Mouse (Mus musculus) hindbrain, embryonic 12.5 days (tissue): Measurements from ENCODE around the gene Fhit. TPM values are rescaled to one million over a fixed set of nuclear protein-coding genes. Genes with fewer than 3 reads are reported as not detected.

Experiments
- ATAC-seq: fragments of 200-750 bp; cut with Nextera tagmentation; 2 replicates; pipeline ENCODE4 v1.8.0; 2017; ENCODE audit warnings: moderate TSS enrichment; ENCODE audit not compliant: low FRiP score
- H3K27ac ChIP-seq: fragments of 300-500 bp; sonication (generic); 2 replicates; pipeline ENCODE4 v1.5.1; 2016; ENCODE audit warnings: mild to moderate bottlenecking
- H3K27me3 ChIP-seq: fragments of 300-500 bp; sonication (generic); 2 replicates; pipeline ENCODE4 v1.6.1; 2016; ENCODE audit warnings: mild to moderate bottlenecking
- H3K36me3 ChIP-seq: fragments of 300-500 bp; sonication (generic); 2 replicates; pipeline ENCODE4 v1.6.1; 2016; ENCODE audit warnings: mild to moderate bottlenecking
- H3K4me1 ChIP-seq: fragments of 300-500 bp; sonication (generic); 2 replicates; pipeline ENCODE4 v1.6.1; 2016
- H3K4me2 ChIP-seq: fragments of 300-500 bp; sonication (generic); replicated peaks from 2 replicates; pipeline ENCODE4 v1.6.1; 2016; ENCODE audit warnings: mild to moderate bottlenecking
- H3K4me3 ChIP-seq: fragments of 300-500 bp; sonication (generic); 2 replicates; pipeline ENCODE4 v1.5.1; 2016; ENCODE audit warnings: mild to moderate bottlenecking
- H3K9ac ChIP-seq: fragments of 300-500 bp; sonication (generic); 2 replicates; pipeline ENCODE4 v1.6.1; 2016; ENCODE audit warnings: mild to moderate bottlenecking, moderate library complexity
- H3K9me3 ChIP-seq: fragments of 300-500 bp; sonication (generic); replicated peaks from 2 replicates; pipeline ENCODE4 v1.6.1; 2016; ENCODE audit warnings: mild to moderate bottlenecking
- WGBS: fragments of 180-500 bp; shearing (Covaris S2); methylation state at CpG from one replicate; pipeline ENCODE4 v1.1.7; 2016; 5-methylcytosine and 5-hydroxymethylcytosine counted together
- polyA plus RNA-seq: library from polyadenylated mRNA; unstranded; fragments of >200 nt; fragmentation: Nextera tagmentation; extraction: Ambion mirVana; gene quantifications from 2 replicates; pipeline ENCODE4 v1.2.1, GENCODE M21; 2016

Fhit gene
- polyA plus RNA-seq, 1 experiment from 2014 or later: 5.5 TPM

DNA sequence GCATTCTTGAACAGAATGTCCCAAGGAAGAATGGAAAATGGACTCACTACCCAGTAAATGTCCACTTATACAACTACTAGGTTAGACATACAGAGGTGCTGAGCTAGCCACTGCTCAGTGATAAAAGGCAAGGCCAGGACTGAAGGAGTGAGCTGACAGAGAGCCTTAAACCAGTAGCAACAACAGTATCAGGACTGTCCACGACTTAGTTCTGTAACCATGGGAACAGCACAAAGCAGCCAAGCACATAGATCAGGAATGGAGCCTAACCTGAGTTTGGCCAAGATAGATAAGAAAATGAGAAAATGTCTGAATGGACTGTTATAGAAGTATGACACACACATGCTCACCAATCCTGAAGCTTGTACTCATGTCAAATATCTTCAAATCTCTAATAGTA is 279.1 kb downstream of the Fhit start:
- 43% methylated on average over 1 of the region's 1 CpGs for WGBS
- Histone ChIP-seq H3K36me3 (no peaks in the 10 kb centered on the region), H3K4me3 (no peak overlapping the region), H3K9me3 (no peaks in the 10 kb centered on the region), H3K4me1 (no peaks in the 10 kb centered on the region), H3K9ac (no peak overlapping the region), H3K27ac (no peak overlapping the region), H3K27me3 (no peaks in the 10 kb centered on the region), H3K4me2 (no peak overlapping the region)
- no peak for ATAC-seq

DNA sequence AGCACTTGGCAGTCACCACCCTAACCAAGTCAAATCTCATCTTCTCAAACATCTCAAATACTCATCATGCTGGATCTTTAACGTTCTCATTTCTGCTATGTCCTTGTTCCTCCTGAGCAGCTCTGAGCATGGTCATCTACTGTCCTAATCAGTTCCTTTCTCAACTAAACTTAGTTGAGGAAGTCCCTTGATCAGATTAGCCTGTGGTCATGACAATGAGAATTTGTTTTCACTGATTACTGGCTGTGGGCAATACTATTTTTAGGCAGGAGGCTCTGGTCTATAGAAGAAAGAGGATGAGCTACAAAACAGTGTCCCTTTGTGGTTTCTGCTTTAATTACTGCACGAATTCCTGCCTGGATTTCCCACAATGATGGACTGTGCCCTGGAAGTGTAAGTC is 281.1 kb downstream of the Fhit start:
- no peak overlapping the region for H3K9ac ChIP-seq
- H3K27ac ChIP-seq: no peak overlapping the region
- 80% methylated on average over 2 of the region's 2 CpGs for WGBS
- no peak for ATAC-seq
- H3K4me1 ChIP-seq: no peaks in the 10 kb centered on the region
- H3K4me3 ChIP-seq: no peak overlapping the region
- H3K27me3 ChIP-seq: no peaks in the 10 kb centered on the region
- no peaks in the 10 kb centered on the region for H3K9me3 ChIP-seq
- no peaks in the 10 kb centered on the region for H3K36me3 ChIP-seq
- H3K4me2 ChIP-seq: no peak overlapping the region

- Histone ChIP-seq H3K27ac (no peak overlapping the region), H3K9me3 (no peaks in the 10 kb centered on the region), H3K27me3 (no peaks in the 10 kb centered on the region), H3K9ac (no peak overlapping the region), H3K4me3 (no peak overlapping the region), H3K36me3 (no peaks in the 10 kb centered on the region), H3K4me2 (no peak overlapping the region), H3K4me1 (no peaks in the 10 kb centered on the region)
- no peak for ATAC-seq
- WGBS: 85% methylated on average over 3 of the region's 3 CpGs
Measured at GRCm38 (mm10) chr14:10874595-10875372, 287.1 kb downstream of the Fhit start.

GRCm38 (mm10) chr14:10857606-10858005 is 304.2 kb downstream of the Fhit start:
- H3K4me1 ChIP-seq: no peaks in the 10 kb centered on the region
- no peaks in the 10 kb centered on the region for H3K9me3 ChIP-seq
- WGBS: 79% methylated on average over 3 of the region's 3 CpGs
- no peak overlapping the region for H3K9ac ChIP-seq
- no peak overlapping the region for H3K4me3 ChIP-seq
- no peak overlapping the region for H3K4me2 ChIP-seq
- no peaks in the 10 kb centered on the region for H3K36me3 ChIP-seq
- no peak for ATAC-seq
- H3K27me3 ChIP-seq: no peaks in the 10 kb centered on the region
- H3K27ac ChIP-seq: no peak overlapping the region

DNA sequence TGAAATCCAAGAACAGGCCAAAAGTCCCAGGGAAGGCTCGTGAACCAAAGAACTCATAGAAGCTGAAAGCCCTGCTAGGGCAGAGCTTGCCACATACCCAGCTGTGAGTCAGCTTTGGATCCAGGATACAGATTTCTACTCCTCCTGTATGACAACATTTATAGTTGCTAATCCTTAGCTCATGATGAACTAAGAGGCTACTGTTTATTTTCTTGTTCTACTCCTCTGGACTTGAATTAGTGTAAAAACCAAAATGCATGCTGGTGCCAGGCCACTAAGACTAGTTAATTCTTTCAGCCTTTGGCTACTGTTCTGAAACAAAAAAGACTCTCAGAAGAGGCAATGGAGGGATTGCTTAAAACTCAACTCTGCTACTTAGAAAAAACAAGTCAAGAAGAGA is 309.9 kb downstream of the Fhit start:
- no peaks in the 10 kb centered on the region for H3K27me3 ChIP-seq
- 89% methylated on average over 1 of the region's 1 CpGs for WGBS
- ATAC-seq: no peak
- H3K4me1 ChIP-seq: no peaks in the 10 kb centered on the region
- no peak overlapping the region for H3K27ac ChIP-seq
- no peaks in the 10 kb centered on the region for H3K36me3 ChIP-seq
- no peaks in the 10 kb centered on the region for H3K9me3 ChIP-seq
- no peak overlapping the region for H3K4me2 ChIP-seq
- no peak overlapping the region for H3K9ac ChIP-seq
- no peak overlapping the region for H3K4me3 ChIP-seq

DNA sequence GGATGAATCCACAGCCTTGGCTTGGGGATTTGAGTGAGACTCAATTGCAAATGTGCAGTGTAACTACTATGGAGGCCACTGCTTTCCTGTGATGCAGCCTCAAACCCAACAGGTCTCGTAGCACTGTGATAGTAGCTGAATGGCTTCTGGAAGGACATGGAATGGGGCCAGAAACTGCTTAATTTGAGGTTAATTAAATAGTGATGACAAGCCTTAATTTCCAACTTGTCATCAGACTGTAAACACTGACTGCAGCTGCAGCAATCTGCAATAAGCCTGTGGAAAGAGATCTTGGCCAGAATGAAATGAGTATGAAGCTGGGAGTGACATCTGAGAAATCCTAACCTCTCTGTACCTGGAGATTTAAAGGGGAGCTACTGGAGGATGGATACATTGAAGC is 325.8 kb downstream of the Fhit start:
- 74% methylated on average over 1 of the region's 1 CpGs for WGBS
- ATAC-seq: no peak

GRCm38 (mm10) chr14:10824819-10825218 is 337.0 kb downstream of the Fhit start:
- no peak overlapping the region for H3K27ac ChIP-seq
- no peaks in the 10 kb centered on the region for H3K9me3 ChIP-seq
- no peaks in the 10 kb centered on the region for H3K27me3 ChIP-seq
- H3K36me3 ChIP-seq: no peaks in the 10 kb centered on the region
- no peak overlapping the region for H3K4me2 ChIP-seq
- 60% methylated on average over 4 of the region's 4 CpGs for WGBS
- ATAC-seq: no peak
- no peak overlapping the region for H3K9ac ChIP-seq
- H3K4me1 ChIP-seq: no peaks in the 10 kb centered on the region
- H3K4me3 ChIP-seq: no peak overlapping the region

More for the DNA sequence above, 325.8 kb downstream of the Fhit start:
- H3K9me3 ChIP-seq: no peaks in the 10 kb centered on the region
- H3K27ac ChIP-seq: no peak overlapping the region
- no peak overlapping the region for H3K9ac ChIP-seq
- no peak overlapping the region for H3K4me2 ChIP-seq
- no peak overlapping the region for H3K4me3 ChIP-seq
- H3K36me3 ChIP-seq: no peaks in the 10 kb centered on the region
- H3K4me1 ChIP-seq: no peaks in the 10 kb centered on the region
- H3K27me3 ChIP-seq: no peaks in the 10 kb centered on the region

DNA sequence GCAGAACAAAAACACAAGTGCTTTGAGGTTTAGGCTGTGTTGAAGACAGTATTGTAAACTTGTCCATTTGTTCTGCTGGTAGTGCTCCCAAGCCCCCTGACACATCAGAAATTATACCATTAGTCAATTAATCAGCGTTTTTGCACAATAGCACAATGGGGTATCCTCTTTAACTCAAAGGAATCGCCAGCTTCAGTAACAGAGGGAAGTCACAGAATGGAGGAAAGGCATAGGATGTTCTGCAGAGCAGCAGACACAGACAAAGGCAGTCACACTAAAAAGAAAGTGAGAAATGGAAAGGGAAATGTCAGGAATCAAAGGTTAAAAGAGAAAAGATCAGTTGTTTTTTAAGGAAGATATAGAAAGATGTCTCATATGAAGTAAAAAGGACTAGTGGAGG is 348.3 kb downstream of the Fhit start:
- Histone ChIP-seq H3K9ac (no peak overlapping the region), H3K9me3 (no peaks in the 10 kb centered on the region), H3K36me3 (no peaks in the 10 kb centered on the region), H3K4me1 (no peaks in the 10 kb centered on the region), H3K4me3 (no peak overlapping the region), H3K27ac (peak overlapping the region; percentile 7; the same call in 1 of the 2 replicates), H3K4me2 (no peak overlapping the region), H3K27me3 (no peaks in the 10 kb centered on the region)
- WGBS: 18% methylated on average over 2 of the region's 2 CpGs
- ATAC-seq: no peak

- Histone ChIP-seq H3K4me2 (no peak overlapping the region), H3K27ac (no peak overlapping the region), H3K36me3 (no peaks in the 10 kb centered on the region), H3K27me3 (no peaks in the 10 kb centered on the region), H3K9ac (no peak overlapping the region), H3K9me3 (no peaks in the 10 kb centered on the region), H3K4me1 (no peaks in the 10 kb centered on the region), H3K4me3 (no peak overlapping the region)
- ATAC-seq: no peak
- 85% methylated on average over 4 of the region's 4 CpGs for WGBS
Measured at GRCm38 (mm10) chr14:10798489-10799180, 363.2 kb downstream of the Fhit start.

DNA sequence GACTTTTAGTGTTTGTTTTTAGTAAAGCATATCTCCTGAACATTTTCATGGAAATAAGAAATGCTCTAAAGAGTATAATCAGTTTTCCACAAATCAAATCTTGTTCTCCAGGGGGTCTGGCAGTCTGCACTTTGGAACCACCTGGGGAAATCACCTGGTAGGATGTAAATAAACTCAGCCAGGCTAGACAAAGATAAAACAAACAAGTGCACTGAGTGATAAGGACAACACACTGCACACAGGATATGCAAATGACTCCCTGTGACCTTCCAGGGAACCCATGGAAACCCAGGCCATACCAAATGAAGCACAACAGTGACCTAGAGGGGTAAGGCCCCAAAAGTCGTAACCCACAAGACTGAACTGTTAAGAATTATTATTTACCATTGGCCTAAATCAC is 364.2 kb downstream of the Fhit start:
- H3K9me3 ChIP-seq: no peaks in the 10 kb centered on the region
- WGBS: 79% methylated on average over 1 of the region's 1 CpGs

DNA sequence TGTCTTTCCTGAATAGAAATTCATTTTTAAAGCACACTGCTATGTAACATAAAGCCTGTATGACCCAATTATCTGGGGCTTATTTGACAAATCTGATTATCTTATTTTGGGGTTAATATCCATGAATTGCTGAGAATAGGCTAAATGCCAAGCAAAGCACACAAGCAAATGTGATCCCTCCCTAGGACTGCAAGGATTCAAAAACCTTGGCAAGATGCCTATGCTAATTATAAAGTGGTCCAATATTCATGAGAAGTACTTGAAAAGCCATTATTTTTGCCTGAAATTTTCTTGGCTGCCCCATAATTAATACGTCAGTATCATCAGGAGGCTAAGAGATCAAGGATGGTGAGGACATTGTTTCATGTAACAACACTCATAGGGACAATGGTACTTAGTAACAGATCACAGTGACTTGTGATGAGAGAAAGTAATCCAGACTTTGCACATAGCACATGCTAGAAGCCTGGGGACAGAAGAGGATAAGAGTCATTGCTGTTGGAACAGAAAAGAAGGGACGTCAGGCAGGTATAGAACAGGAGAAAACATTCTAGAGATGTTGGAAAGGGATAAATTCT is 366.2 kb downstream of the Fhit start:
- H3K4me1 ChIP-seq: no peaks in the 10 kb centered on the region
- H3K4me2 ChIP-seq: no peak overlapping the region
- H3K4me3 ChIP-seq: no peak overlapping the region
- H3K36me3 ChIP-seq: no peaks in the 10 kb centered on the region
- ATAC-seq: no peak
- H3K27ac ChIP-seq: no peak overlapping the region
- no peak overlapping the region for H3K9ac ChIP-seq
- H3K9me3 ChIP-seq: no peaks in the 10 kb centered on the region
- 73% methylated on average over 2 of the region's 2 CpGs for WGBS
- H3K27me3 ChIP-seq: no peaks in the 10 kb centered on the region

More for the DNA sequence above, 364.2 kb downstream of the Fhit start:
- Histone ChIP-seq H3K4me3 (no peak overlapping the region), H3K27me3 (no peaks in the 10 kb centered on the region), H3K9ac (no peak overlapping the region), H3K4me1 (no peaks in the 10 kb centered on the region), H3K36me3 (no peaks in the 10 kb centered on the region), H3K27ac (no peak overlapping the region), H3K4me2 (no peak overlapping the region)
- no peak for ATAC-seq

DNA sequence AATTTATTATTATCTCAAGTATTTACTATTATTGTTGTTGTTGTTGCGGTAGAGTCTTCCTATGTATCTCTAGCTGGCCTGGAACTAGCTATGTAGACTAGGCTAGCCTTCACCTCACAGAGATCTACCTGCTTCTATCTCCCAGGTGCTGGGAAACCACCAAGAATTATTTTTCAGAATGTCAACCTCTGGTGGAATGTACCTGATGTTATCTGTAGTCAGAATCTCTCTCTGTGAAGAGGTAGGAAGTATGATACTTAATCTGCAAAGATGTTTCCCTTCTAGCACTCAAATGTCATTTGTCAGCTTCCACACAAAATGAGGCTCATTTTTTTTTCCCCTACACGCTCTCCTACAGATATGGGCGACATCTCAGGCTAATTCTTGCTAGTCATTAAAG is 377.9 kb downstream of the Fhit start:
- 94% methylated on average over 3 of the region's 3 CpGs for WGBS
- Histone ChIP-seq H3K27me3 (no peaks in the 10 kb centered on the region), H3K9me3 (no peaks in the 10 kb centered on the region), H3K27ac (no peak overlapping the region), H3K36me3 (no peaks in the 10 kb centered on the region), H3K4me3 (no peak overlapping the region), H3K9ac (no peak overlapping the region), H3K4me1 (no peaks in the 10 kb centered on the region), H3K4me2 (no peak overlapping the region)
- ATAC-seq: no peak
